Mouse (Mus musculus) kidney, postnatal 10 days (tissue): ENCODE data around the gene Grap2.

Source experiments
- DNase-seq: peaks from one replicate; pipeline ENCODE4 v3.0.0; 2021; ENCODE audit warnings: mixed read lengths

Gene Grap2

GRCm38 (mm10) chr15:80572291-80572690 is at the start of gene Grap2:
Gene Grap2, plus strand, starts transcription at chr15:80572594.
- DNase-seq = no peak

GRCm38 (mm10) chr15:80529955-80530869 is 42.2 kb upstream of the Grap2 start:
- DNase-seq = no peak

- DNase-seq = no peak
These were observed 41.4 kb upstream of the Grap2 start for GRCm38 (mm10) chr15:80531026-80531425.

- no peak for DNase-seq
These were observed 39.9 kb upstream of the Grap2 start for GRCm38 (mm10) chr15:80532281-80533072.

DNA sequence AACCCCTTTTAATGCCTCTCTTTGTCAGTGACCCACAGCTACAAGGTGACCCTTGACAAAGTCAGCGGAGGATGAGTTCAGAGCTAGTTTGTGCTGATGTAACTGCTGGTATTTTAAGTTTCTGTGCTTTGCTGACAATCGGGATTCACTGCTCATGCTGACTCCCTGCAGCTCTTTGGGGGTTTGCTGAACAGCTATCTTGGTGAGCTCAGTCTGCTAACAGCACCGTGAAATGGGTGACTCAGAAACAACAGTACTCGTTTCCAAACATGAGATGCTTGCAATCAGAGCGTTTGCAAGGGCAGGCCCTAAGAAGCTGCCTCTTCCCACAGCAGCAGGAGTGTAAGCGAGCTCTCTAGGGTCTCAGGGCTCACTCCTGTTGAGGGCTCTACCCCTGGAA is 39.1 kb upstream of the Grap2 start:
- DNase-seq = no peak

DNA sequence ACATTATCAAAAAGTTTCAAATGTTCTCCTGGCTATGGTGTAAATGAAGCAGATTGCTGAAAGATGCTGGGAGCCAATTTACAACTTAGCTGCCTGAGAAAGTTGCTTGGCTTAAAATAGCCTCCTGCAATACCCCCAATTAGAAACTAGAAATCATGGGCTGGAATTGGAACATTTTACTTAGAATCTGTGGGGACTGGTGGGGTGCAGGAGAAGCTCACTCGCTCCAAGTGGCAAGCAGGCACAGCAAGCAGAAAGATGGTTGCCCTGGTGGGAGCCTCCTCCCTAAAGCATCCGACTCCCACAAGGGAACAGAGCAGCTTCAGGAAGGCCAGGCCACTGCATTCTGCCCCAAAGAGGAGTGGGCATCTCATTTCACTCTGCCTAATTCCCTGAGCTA is 36.3 kb upstream of the Grap2 start:
- DNase-seq = no peak

DNA sequence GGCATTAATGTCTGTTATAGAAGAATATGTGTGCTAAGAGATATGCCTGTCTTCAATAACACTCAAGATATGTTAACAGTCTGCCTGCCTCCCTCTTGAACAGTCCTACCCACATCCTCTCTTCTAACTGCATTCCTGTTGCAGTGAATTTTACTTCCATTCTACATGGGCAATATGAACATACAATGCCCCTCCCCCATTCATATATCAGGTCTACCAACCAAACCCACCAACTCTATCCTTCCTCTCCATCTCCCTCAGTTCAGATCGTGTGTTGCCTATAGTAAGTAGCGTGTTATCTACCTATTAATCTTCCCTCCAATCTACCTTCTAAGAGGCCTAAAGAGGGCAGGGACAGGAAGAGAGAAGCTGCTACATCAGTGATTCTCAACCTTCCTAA is 34.3 kb upstream of the Grap2 start:
- no peak for DNase-seq

- no peak for DNase-seq
These were observed 33.6 kb upstream of the Grap2 start for GRCm38 (mm10) chr15:80538671-80539340.

- no peak for DNase-seq
These were observed 28.3 kb upstream of the Grap2 start for GRCm38 (mm10) chr15:80544115-80544514.

GRCm38 (mm10) chr15:80545430-80545829 is 27.0 kb upstream of the Grap2 start:
- DNase-seq = no peak

GRCm38 (mm10) chr15:80554860-80555822 is 17.3 kb upstream of the Grap2 start:
- no peak for DNase-seq

DNA sequence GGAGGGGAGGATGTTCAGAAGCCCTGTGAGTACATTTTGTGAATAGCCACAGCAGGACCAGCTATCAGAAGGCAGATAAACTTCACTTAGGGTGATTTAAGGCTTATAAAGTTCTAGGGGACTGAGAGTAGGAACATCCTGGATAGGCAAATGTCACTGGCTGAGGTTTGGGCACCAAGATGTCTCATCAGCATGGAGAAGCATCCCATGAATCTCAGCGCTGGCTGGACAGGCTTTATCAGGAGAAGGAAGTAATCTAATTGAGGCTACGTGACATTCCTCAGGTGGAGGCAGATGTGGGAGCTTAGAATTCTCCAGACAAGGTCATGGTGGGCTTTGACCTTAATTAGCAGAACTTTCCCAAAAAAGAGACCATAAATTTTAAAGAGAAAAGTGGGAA is 16.4 kb upstream of the Grap2 start:
- no peak for DNase-seq

DNA sequence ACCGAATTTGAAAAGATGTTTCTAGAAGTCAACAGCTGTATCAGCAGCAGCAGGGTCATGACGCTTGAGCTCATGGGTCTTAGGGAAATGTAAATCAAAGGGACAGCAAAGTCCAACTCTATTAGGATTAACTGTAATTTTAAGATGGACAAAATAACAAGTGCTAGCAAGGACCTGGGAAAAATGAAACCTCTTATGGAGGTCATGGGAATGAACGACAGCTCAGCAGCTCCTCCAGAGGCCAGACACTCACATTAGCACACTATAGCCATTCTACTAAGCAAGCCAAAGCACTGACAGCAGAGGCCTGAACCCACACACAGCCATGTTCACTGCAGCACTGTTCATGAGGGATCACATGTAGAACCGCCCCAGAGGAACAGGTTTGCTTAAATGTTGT is 14.6 kb upstream of the Grap2 start:
- no peak for DNase-seq

DNA sequence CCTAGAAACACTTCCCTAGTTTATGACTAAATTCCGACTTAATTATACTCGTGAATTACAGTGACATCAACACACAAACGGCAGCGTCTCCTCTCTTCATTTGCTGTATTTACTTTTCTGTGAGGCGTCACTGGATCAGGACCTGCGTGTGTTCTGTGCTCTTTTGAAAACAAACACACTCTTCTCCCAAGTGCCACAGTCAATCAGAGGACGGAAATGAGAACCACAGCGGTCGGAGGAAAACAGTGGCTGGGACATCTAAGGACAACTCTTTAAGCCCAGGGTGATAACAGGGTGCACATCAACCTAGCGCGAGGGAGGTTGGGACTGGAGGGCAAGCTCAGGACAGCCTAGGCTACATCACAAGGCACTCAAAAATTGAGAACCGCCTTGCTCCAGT is 12.9 kb upstream of the Grap2 start:
- peak; percentile 18 for DNase-seq

- DNase-seq = no peak
These were observed 12.4 kb upstream of the Grap2 start for GRCm38 (mm10) chr15:80559978-80560377.

DNA sequence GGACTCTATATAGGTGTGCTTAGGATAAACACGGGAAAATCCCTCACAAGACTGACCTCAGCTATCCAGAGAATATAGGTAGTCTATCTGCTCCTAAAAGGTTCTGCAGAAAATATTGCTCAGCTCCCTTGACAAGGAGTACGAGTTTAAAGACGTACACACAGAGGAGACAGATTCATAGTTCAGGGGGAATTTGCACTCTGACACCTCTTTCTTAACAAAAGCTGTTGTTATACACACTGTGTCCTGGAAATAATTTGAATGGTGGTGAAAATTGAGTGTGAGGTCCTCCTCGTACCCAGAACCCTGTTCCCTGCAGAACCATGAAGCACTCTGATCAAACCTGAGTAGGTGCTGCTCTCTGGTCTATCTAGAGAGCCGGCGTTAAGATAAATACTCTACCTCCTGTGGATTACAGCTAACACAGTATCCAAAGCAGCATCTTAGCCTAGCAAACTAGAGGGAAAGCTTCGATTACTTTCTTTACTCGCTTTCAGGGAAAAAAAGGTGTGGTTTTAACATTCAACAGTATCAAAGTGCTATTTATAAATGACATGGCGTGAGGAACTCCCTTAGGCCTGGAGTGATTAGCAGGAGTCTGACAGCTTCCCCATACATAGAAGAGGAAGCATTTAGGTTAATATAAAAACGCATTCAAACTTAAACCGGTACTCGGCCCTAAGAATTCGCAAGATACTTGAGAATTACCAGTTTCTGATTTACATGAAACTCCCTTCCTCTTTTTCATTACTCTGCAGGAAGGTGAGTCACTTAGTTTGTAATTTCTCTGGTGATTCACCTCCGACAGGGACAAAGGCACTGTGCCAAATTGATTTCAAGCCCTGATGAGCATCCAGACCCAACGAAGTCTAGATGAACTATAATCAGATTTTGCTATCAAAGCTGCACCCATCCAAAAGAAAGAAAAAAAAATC is 11.5 kb upstream of the Grap2 start:
- no peak for DNase-seq

- DNase-seq = no peak
These were observed 9.9 kb upstream of the Grap2 start for GRCm38 (mm10) chr15:80562446-80562845.

GRCm38 (mm10) chr15:80563634-80564208 is 8.7 kb upstream of the Grap2 start:
- peak; percentile 17 for DNase-seq

DNA sequence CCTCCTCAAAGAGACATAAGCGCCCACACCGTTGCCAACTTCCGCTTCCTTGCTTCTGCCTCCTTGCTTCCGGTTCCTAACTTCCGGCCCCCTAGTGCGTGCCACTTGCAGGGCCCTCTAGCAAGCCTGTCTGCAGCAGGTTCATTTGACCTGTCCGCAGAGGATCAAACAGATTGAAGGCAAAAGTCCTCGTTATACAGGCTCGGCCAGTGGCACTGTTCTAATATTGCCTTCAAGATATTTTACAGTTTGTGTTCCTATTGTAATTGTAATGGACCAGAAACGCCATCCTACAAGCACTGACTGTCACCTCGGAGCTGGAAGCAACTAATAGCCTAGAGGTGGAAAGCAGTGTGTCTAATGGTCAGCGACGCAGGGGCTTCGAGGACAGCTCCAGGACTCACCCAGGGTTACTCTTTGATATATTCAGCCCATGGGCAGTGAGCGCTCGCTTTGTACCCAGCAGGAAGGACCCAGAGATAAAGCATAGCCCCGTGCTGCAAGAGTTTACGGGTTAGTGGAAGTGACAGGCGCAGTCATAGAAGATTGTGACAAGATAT is 7.2 kb upstream of the Grap2 start, which contains the start of gene Enthd1:
Gene Enthd1 (minus strand): TSS at position 51 of the 560 bp plus-strand sequence.
- DNase-seq = no peak

DNA sequence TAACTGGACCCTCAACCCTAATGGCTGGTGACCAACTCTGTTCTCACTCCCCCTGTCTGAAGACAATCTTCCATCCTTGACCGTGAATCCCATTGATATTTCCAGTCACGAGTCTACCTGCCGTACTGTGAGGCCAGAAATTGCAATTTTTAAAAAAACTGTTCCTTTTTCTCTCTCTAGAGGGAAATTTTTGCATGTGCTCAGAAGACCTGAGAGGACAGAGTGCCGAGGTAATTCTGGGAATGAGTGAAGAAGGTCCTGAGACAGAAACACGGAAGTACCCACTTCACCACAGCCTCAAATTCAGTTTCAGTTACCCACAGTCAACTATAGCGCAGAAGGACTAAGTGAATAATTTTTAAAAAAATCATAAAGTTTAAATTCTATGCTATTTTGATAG is 5.7 kb upstream of the Grap2 start:
- DNase-seq = no peak
